Mouse (Mus musculus) T-helper 1 cell (primary cell): Measurements from ENCODE around the gene Olfr828.

Source experiments
- in situ Hi-C: fragments of 300-600 bp; cut with MboI, MseI; formaldehyde crosslinking; loops from one replicate; pipeline ENCODE4 v1.15.1; 2025; ENCODE audit warnings: high pct_unique_total_duplicates

Olfr828 gene

DNA sequence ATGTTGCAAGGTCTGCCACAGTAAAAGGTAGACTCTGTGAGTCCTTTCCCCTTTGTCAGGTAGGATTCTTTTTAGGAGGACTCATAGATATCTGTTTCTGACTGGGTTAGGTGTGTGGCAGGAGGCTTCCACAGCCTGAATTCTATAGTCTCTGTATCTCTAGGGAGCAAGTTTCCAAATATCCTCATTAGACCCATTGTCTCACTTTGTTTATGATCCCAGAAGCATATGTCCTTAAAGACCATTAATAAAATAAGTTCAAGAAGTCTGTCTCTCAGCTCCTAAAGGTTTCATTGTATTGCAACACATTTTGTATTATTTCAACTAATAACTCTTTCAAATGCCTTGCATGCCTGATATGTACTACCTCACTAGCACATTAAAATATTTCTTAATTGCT, at the start of gene Olfr828:
Olfr828 (minus strand) TSS at position 101 of the 400 bp plus-strand sequence.
- in situ Hi-C loops = no loop called here

DNA sequence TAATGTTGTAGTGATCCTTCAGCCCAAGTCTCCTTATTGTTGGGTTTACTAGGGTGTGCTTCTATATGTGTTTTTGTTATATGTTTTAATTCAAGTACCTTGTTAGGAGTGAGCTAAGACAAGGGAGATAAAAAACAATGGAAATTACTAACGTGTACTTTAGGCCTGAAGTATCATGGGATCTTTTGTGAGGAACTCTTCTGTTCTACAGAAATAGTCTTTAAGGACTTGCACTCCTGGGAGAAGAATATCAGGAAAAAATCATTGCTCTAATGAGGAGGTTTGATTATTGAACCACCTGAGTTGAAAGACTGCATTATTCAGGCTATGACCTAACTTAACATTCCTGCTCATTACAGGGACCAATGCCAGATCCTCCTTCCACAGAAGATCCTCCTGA, 35.3 kb upstream of the Olfr828 start, which contains the start of gene Olfr829:
Olfr829 (plus strand) TSS at position 301 of the 400 bp plus-strand sequence.
- in situ Hi-C loops = no loop called here

DNA sequence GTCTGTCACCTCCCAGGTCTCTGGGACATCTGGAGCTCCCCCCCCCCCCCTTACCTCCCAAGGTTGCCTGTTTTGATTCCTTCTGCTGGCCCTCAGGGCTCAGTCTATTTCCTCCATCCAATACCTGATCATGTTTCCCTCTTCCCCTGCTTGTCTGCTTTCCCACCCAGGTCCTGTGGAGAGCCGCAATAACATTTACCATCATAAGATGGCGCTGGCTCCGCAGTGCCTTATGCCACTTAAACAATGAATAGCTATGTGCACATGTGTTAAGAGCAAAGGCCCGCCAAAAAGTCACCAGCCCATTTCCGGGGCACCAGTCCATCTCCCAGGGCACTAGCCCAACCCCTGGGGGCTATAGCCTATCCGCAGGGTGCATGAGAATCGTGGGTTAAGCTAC, 34.0 kb downstream of the Olfr828 start:
- in situ Hi-C loops = no loop called here

DNA sequence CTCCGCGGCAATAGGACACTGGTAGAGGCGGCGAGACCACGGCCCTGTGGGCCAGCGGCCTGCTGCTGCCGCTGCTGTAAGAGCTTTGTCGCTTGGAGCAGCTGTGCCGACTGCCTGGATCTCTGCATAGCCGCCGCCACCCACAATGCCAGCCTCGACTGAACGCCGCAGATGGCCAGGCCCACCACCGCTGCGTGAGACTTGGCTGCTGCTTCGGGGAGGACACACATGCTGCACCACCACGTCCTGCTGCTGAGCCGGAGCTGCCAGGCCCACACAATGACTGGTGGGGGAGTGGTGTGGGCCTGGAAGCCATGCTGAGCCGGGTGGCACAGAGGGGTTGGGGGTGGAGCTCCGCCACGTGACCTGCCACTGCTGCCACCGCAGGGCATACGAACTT, 39.9 kb downstream of the Olfr828 start:
- in situ Hi-C loops = no loop called here

DNA sequence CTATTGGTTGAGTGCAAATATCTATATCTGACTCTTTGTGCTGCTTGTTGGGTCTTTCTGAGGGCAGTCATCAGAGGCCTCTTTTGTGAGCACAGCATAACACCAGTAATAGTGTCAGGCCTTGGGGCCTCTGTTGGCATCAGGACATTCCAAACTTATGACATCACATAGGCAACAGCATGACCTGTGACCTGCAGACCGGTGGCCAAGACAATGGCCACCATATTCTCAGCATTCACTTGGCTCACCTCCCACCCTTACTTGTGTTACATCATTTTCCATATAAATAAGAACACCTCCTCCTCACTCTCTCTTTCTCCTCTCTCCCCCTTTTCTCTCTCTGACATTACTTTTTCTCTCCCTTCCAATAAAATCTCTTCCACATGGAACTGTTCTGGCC, 40.3 kb downstream of the Olfr828 start:
- in situ Hi-C loops = no loop called here
